Comparison of ENCODE assay signal across 15 mouse cellular contexts in the genomic region with DNA sequence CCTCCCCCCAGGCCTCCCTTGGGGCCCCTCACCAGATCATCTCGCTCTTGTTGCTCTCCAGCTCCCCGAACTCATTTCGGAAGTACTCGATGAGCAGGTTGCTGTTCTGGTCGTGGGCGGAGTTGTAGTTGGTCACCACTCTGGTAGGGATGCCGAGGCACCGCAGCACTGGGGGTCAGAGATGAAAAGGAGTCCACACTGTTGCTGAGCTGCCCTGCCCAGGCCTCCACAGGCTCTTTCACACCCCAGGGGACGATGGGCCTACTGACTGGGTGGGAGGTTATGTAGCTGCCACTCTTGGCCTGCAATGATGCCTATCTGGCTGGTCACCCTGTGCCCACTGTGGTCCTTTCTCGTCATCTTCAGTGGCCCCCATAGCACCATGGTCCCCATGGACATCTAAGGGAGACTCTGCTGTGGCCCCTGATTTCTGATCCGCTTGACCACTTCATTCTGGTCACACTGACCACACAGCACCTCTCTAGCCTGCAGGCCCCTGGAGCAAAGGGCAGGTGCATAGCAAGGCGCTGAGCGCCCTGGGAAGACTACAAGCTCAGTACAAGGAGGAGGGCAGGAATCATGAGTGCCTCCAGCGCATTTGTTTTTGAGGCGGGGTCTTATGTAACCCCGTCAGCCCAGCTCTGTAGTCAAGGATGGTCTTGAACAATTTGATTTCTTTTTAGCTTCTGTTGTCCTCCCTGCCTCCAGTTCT. TPM values are rescaled to one million over a fixed set of nuclear protein-coding genes. Genes with fewer than 3 reads are reported as not detected.
A peak's percentile ranks its signal among the peaks of the same experiment; 100 is the strongest.
DNase-seq lines count a peak whose midpoint lies in the region; ATAC-seq lines count a peak whose summit lies in the region.
"Had no signal": no experiment of that assay in that cellular context is flagged by ENCODE, and none has a peak within 500 bp of the region (broad histone marks: within the 10 kb centered on the region; RNA-seq: fewer than 3 reads in every experiment).

No protein-coding gene starts in this region.

- no peak for ATAC-seq in forebrain, embryonic 12.5 days (ENCODE audit: low FRiP score)
- no peak for ATAC-seq in forebrain, embryonic 16.5 days
- no peak for ATAC-seq in heart, embryonic 15.5 days (replicated peaks; ENCODE audit: insufficient number of reproducible peaks, insufficient read depth, low FRiP score, low read depth)
- ATAC-seq in lung, embryonic 15.5 days (ENCODE audit: borderline replicate concordance, extremely low read depth, low FRiP score, low TSS enrichment): no peak
- ATAC-seq: forebrain, embryonic 15.5 days; liver, embryonic 12.5 days had no signal

- intact Hi-C loops in heart, postnatal 14 days (cut with DNase I): no loop called here
- intact Hi-C loops in left cerebral cortex, postnatal 36 days (cut with DNase I): no loop called here

- DNase-seq in heart, postnatal 14 days: no peak
- no peak for DNase-seq in lung, postnatal 10 days
- DNase-seq in kidney, postnatal 14 days: peak; percentile 55
- DNase-seq in left cerebral cortex, postnatal 36 days (ENCODE audit: low spot score in 2 of 2): no peak
- DNase-seq: layer of hippocampus, adult 9-11 months; right cerebral cortex, adult 18-20 months; spleen, adult 18-20 months had no signal

- H3K36me3 ChIP-seq in forebrain, embryonic 12.5 days (replicated peaks): no peaks in the 10 kb centered on the region
- H3K36me3 ChIP-seq in forebrain, embryonic 16.5 days (ENCODE audit: control insufficient read depth, insufficient read depth): no peaks in the 10 kb centered on the region
- peaks cover 60% of the 10 kb centered on the region for H3K36me3 ChIP-seq in heart, embryonic 15.5 days
- peaks cover 36% of the 10 kb centered on the region for H3K36me3 ChIP-seq in lung, embryonic 15.5 days
- H3K36me3 ChIP-seq: forebrain, embryonic 15.5 days; midbrain, embryonic 12.5 days had no signal

- no peak overlapping the region for H3K9ac ChIP-seq in forebrain, embryonic 12.5 days
- no peak overlapping the region for H3K9ac ChIP-seq in forebrain, embryonic 16.5 days (replicated peaks; ENCODE audit: low read depth, low read length)
- 0 out of 2 replicates have a peak overlapping the region, but pooled peaks have one; percentile 0 for H3K9ac ChIP-seq in heart, embryonic 15.5 days
- H3K9ac ChIP-seq in lung, embryonic 15.5 days: no peak overlapping the region
- H3K9ac ChIP-seq: embryonic facial prominence, embryonic 15.5 days; forebrain, embryonic 15.5 days; liver, embryonic 12.5 days; midbrain, embryonic 12.5 days had no signal

- no peaks in the 10 kb centered on the region for H3K27me3 ChIP-seq in forebrain, embryonic 12.5 days
- no peaks in the 10 kb centered on the region for H3K27me3 ChIP-seq in forebrain, embryonic 16.5 days (replicated peaks; ENCODE audit: control insufficient read depth, insufficient read depth, low read length)
- H3K27me3 ChIP-seq in heart, embryonic 15.5 days: no peaks in the 10 kb centered on the region
- H3K27me3 ChIP-seq in lung, embryonic 15.5 days: no peaks in the 10 kb centered on the region
- H3K27me3 ChIP-seq: embryonic facial prominence, embryonic 15.5 days; forebrain, embryonic 15.5 days; liver, embryonic 12.5 days; midbrain, embryonic 12.5 days had no signal

- H3K4me2 ChIP-seq in forebrain, embryonic 12.5 days: no peak overlapping the region
- H3K4me2 ChIP-seq in forebrain, embryonic 16.5 days (ENCODE audit: low read length): no peak overlapping the region
- H3K4me2 ChIP-seq in heart, embryonic 15.5 days: no peak overlapping the region
- H3K4me2 ChIP-seq in lung, embryonic 15.5 days: no peak overlapping the region
- H3K4me2 ChIP-seq: embryonic facial prominence, embryonic 15.5 days; forebrain, embryonic 15.5 days; liver, embryonic 12.5 days; midbrain, embryonic 12.5 days had no signal

- H3K4me1 ChIP-seq in forebrain, embryonic 12.5 days: peaks cover 14% of the 10 kb centered on the region
- peaks cover 5% of the 10 kb centered on the region; the same call in 1 of the 2 replicates for H3K4me1 ChIP-seq in forebrain, embryonic 16.5 days (replicated peaks; ENCODE audit: control insufficient read depth, insufficient read depth, low read length)
- peaks cover 64% of the 10 kb centered on the region for H3K4me1 ChIP-seq in heart, embryonic 15.5 days (replicated peaks)
- H3K4me1 ChIP-seq in lung, embryonic 15.5 days: peaks cover 30% of the 10 kb centered on the region
- H3K4me1 ChIP-seq: embryonic facial prominence, embryonic 15.5 days had no signal

- peak overlapping the region; percentile 48; the same call in 1 of the 2 replicates for H3K27ac ChIP-seq in forebrain, embryonic 12.5 days
- no peak overlapping the region for H3K27ac ChIP-seq in forebrain, embryonic 16.5 days (ENCODE audit: low read length)
- peak overlapping the region; percentile 82 for H3K27ac ChIP-seq in heart, embryonic 15.5 days
- peak overlapping the region; percentile 81; the same call in 1 of the 2 replicates for H3K27ac ChIP-seq in lung, embryonic 15.5 days
- H3K27ac ChIP-seq: embryonic facial prominence, embryonic 15.5 days; forebrain, embryonic 15.5 days; midbrain, embryonic 12.5 days had no signal

- H3K4me3 ChIP-seq in forebrain, embryonic 12.5 days (replicated peaks): no peak overlapping the region
- no peak overlapping the region for H3K4me3 ChIP-seq in forebrain, embryonic 16.5 days (replicated peaks; ENCODE audit: low read length)
- H3K4me3 ChIP-seq in heart, embryonic 15.5 days: no peak overlapping the region
- H3K4me3 ChIP-seq in lung, embryonic 15.5 days: no peak overlapping the region
- H3K4me3 ChIP-seq: embryonic facial prominence, embryonic 15.5 days; forebrain, embryonic 15.5 days; liver, embryonic 12.5 days; midbrain, embryonic 12.5 days had no signal

- no peaks in the 10 kb centered on the region for H3K9me3 ChIP-seq in forebrain, embryonic 12.5 days
- no peaks in the 10 kb centered on the region for H3K9me3 ChIP-seq in forebrain, embryonic 16.5 days (ENCODE audit: control insufficient read depth, low read length)
- no peaks in the 10 kb centered on the region for H3K9me3 ChIP-seq in heart, embryonic 15.5 days (replicated peaks)
- no peaks in the 10 kb centered on the region for H3K9me3 ChIP-seq in lung, embryonic 15.5 days
- H3K9me3 ChIP-seq: embryonic facial prominence, embryonic 15.5 days; forebrain, embryonic 15.5 days; liver, embryonic 12.5 days; midbrain, embryonic 12.5 days had no signal

- WGBS in forebrain, embryonic 12.5 days: 90% methylated on average over 16 of the region's 16 CpGs
- 88% methylated on average over 16 of the region's 16 CpGs for WGBS in forebrain, embryonic 16.5 days
- WGBS in heart, embryonic 15.5 days: 77% methylated on average over 16 of the region's 16 CpGs
- 78% methylated on average over 16 of the region's 16 CpGs for WGBS in lung, embryonic 15.5 days

RNA-seq across cellular contexts. Expression of a gene that starts 16.8 kb away (rescaled TPM):
- polyA plus RNA-seq in forebrain, embryonic 12.5 days (2016; fragmentation: Nextera tagmentation; extraction: Ambion mirVana): 4.3 and 4.6 TPM in 2 replicates
- polyA plus RNA-seq in forebrain, embryonic 16.5 days (2015; fragmentation: Nextera tagmentation; extraction: Ambion mirVana): 5.0 and 7.5 TPM in 2 replicates
- polyA plus RNA-seq in heart, embryonic 15.5 days (2015; fragmentation: Nextera tagmentation; extraction: Ambion mirVana): 208 and 228 TPM in 2 replicates
- 100 to 1,000 TPM; 181 to 209 TPM for total RNA-seq in heart, postnatal 14 days (2021)
- polyA plus RNA-seq in lung, embryonic 15.5 days (2015; fragmentation: Nextera tagmentation; extraction: Ambion mirVana): 66.0 and 70.0 TPM in 2 replicates
- total RNA-seq in left cerebral cortex, postnatal 36 days (2021): 10 to 100 TPM; 11.2 to 11.5 TPM
